Mouse (Mus musculus): ENCODE data around the gene Kiss1. TPM values are rescaled to one million over a fixed set of nuclear protein-coding genes. Genes with fewer than 3 reads are reported as not detected.

Gene Kiss1
- polyA plus RNA-seq, 1 experiment from 2014 or later = not detected

DNA sequence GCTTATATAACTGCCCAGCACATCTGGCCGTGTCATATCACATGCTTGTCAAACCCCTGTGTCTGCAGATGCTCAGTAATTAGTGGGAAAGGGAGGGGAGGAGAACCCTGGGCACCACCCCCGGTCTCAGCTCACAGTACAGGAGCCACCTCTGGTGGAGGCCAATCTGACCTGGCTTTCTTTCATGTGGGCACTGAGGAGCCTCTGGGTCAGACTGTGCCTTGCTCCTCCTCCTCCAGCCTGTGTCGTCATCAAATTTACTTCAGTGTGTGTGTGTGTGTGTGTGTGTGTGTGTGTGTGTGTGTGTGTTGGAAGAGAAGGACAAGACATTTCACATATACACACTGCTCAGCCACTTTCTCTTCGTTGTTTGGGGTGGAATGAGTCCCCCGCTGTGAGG is 1.7 kb downstream of the Kiss1 start:
- no peaks in the 10 kb centered on the region for H3K4me1 ChIP-seq (replicated peaks; ENCODE audit: control insufficient read depth, insufficient read depth)
- no peaks in the 10 kb centered on the region for H3K36me3 ChIP-seq (ENCODE audit: control insufficient read depth, insufficient read depth, low read length)
- H3K9ac ChIP-seq (ENCODE audit: low read length) = no peak overlapping the region
- 32% methylated on average over 5 of the region's 5 CpGs for WGBS
- H3K9me3 ChIP-seq (ENCODE audit: control insufficient read depth, low read length) = no peaks in the 10 kb centered on the region
- H3K27me3 ChIP-seq (ENCODE audit: control insufficient read depth, insufficient read depth, low read length) = no peaks in the 10 kb centered on the region
- no peak overlapping the region for H3K27ac ChIP-seq (replicated peaks)
- no peak for TF ChIP-seq EP300 (optimal IDR thresholded peaks at IDR 0.05)
- no peak for TF ChIP-seq CTCF (IDR thresholded peaks at IDR 0.05; ENCODE audit: low read depth)
- H3K4me2 ChIP-seq (replicated peaks; ENCODE audit: low read depth) = no peak overlapping the region
- no peak for DNase-seq (ENCODE audit: low spot score)
- no peak for ATAC-seq (ENCODE audit: low FRiP score, low TSS enrichment)
- H3K4me3 ChIP-seq (ENCODE audit: low read depth, low read length) = no peak overlapping the region

DNA sequence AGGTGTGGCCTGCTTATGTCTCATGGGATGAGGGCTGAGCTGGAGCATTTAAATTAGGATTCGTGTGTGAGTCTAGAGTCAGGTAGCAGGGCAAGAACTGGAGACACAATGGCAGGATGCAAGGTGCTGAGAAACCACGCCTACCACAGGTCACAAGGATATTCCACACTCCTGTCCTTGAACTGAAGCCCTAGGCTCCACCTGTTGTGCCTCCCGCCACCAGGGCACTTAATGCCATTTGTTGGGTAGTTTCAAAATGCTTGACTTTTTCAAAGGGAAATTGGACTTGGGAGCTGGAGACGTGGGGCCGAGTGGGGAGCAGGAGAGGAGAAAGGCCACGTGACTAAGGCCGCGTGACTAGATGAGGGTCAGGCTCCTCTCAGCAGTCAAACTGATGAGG is 4.3 kb downstream of the Kiss1 start:
- no peak overlapping the region for H3K4me2 ChIP-seq (replicated peaks; ENCODE audit: low read depth)
- 85% methylated on average over 8 of the region's 8 CpGs for WGBS
- no peak for ATAC-seq (ENCODE audit: low FRiP score, low TSS enrichment)

DNA sequence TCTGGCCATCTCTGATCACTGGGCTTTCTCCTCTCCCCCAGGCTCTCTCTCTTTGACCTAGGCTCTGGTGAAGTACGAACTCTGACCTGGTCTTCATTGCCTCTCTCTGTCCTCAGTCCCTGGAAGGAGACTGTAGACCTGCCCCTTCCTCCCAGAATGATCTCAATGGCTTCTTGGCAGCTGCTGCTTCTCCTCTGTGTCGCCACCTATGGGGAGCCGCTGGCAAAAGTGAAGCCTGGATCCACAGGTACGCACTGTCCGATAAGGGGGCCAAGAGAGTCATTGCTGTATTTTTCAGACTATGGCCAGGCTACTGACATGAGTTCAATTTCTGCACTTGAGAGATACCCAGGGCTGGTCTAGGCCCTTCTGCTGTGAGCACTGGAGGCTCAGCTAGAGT is 5.4 kb downstream of the Kiss1 start:
- no peak overlapping the region for H3K9ac ChIP-seq (ENCODE audit: low read length)
- ATAC-seq (ENCODE audit: low FRiP score, low TSS enrichment) = no peak

More for the DNA sequence above, 4.3 kb downstream of the Kiss1 start:
- Histone ChIP-seq H3K9ac (ENCODE audit: low read length) (no peak overlapping the region), H3K4me1 (replicated peaks; ENCODE audit: control insufficient read depth, insufficient read depth) (no peaks in the 10 kb centered on the region), H3K36me3 (ENCODE audit: control insufficient read depth, insufficient read depth, low read length) (no peaks in the 10 kb centered on the region), H3K27ac (replicated peaks) (no peak overlapping the region), H3K9me3 (ENCODE audit: control insufficient read depth, low read length) (no peaks in the 10 kb centered on the region), H3K27me3 (ENCODE audit: control insufficient read depth, insufficient read depth, low read length) (peaks cover 3% of the 10 kb centered on the region; the same call in 1 of the 2 replicates), H3K4me3 (ENCODE audit: low read depth, low read length) (no peak overlapping the region)
- TF ChIP-seq CTCF (IDR thresholded peaks at IDR 0.05; ENCODE audit: low read depth) = no peak
- DNase-seq (ENCODE audit: low spot score) = no peak

DNA sequence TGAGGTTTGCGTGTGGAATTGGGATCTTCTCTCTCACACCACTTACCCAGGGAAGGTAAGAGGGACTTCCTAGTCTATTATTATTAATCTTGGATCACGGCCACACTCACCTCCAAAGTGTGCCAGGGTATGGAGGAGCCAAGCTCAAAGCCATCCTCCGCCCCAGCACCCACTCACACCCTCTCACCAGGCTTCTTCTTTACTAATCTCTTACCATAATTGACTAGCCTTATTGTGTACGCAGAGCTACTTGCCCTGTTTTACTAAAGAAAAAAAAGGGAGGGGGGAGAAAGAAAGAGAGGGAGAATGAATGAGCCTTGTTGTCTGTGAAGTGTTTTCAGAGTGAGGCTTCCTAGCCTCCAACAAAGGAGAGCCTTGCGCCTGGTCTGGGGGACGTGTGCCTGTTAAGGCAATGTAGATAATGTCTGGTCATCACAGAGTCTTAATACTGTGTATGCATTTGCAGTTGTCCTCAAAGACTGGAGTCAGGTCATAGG is 6.7 kb downstream of the Kiss1 start:
- Histone ChIP-seq H3K36me3 (ENCODE audit: control insufficient read depth, insufficient read depth, low read length) (no peaks in the 10 kb centered on the region), H3K9me3 (ENCODE audit: control insufficient read depth, low read length) (no peaks in the 10 kb centered on the region), H3K27me3 (ENCODE audit: control insufficient read depth, insufficient read depth, low read length) (peaks cover 3% of the 10 kb centered on the region; the same call in 1 of the 2 replicates), H3K27ac (replicated peaks) (no peak overlapping the region), H3K9ac (ENCODE audit: low read length) (no peak overlapping the region), H3K4me2 (replicated peaks; ENCODE audit: low read depth) (no peak overlapping the region), H3K4me1 (replicated peaks; ENCODE audit: control insufficient read depth, insufficient read depth) (no peaks in the 10 kb centered on the region), H3K4me3 (ENCODE audit: low read depth, low read length) (no peak overlapping the region)
- ATAC-seq (ENCODE audit: low FRiP score, low TSS enrichment) = no peak
- WGBS = 73% methylated on average over 6 of the region's 6 CpGs
- no peak for DNase-seq (ENCODE audit: low spot score)
- TF ChIP-seq CTCF (IDR thresholded peaks at IDR 0.05; ENCODE audit: low read depth) = no peak
- no peak for TF ChIP-seq EP300 (optimal IDR thresholded peaks at IDR 0.05)

More for the DNA sequence above, 5.4 kb downstream of the Kiss1 start:
- TF ChIP-seq EP300 (optimal IDR thresholded peaks at IDR 0.05) (no peak), CTCF (IDR thresholded peaks at IDR 0.05; ENCODE audit: low read depth) (peak; percentile 39)
- Histone ChIP-seq H3K4me1 (replicated peaks; ENCODE audit: control insufficient read depth, insufficient read depth) (no peaks in the 10 kb centered on the region), H3K27me3 (ENCODE audit: control insufficient read depth, insufficient read depth, low read length) (peaks cover 3% of the 10 kb centered on the region; the same call in 1 of the 2 replicates), H3K4me3 (ENCODE audit: low read depth, low read length) (no peak overlapping the region), H3K4me2 (replicated peaks; ENCODE audit: low read depth) (no peak overlapping the region), H3K27ac (replicated peaks) (no peak overlapping the region), H3K9me3 (ENCODE audit: control insufficient read depth, low read length) (no peaks in the 10 kb centered on the region), H3K36me3 (ENCODE audit: control insufficient read depth, insufficient read depth, low read length) (no peaks in the 10 kb centered on the region)
- no peak for DNase-seq (ENCODE audit: low spot score)
- WGBS = 67% methylated on average over 5 of the region's 5 CpGs

DNA sequence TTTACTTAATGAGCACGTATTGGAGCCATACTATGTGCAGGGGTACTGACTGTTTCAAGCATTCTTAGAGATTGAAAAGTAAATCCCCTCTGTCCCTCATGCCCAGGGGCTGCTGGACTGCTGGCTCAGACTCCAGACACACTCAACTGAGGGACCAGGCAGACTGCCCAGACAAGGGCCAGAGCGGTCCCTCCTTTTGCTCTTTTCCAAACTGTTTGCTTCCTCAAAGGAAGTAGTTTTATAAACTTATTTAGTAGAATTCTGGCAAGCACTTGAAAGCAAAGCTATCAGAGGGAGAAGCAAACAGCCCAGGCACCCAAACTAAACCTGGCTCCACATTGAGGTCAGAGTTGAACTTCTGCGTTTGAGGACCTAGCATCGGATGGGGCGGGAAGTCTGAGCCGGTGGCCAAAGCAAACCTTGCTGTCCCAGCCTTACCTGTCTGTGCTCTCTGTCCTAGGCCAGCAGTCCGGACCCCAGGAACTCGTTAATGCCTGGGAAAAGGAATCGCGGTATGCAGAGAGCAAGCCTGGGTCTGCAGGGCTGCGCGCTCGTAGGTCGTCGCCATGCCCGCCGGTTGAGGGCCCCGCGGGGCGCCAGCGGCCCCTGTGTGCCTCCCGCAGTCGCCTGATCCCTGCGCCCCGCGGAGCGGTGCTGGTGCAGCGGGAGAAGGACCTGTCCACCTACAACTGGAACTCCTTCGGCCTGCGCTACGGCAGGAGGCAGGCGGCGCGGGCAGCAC is 7.4 kb downstream of the Kiss1 start:
- no peak for ATAC-seq (ENCODE audit: low FRiP score, low TSS enrichment)
- Histone ChIP-seq H3K36me3 (ENCODE audit: control insufficient read depth, insufficient read depth, low read length) (no peaks in the 10 kb centered on the region), H3K4me2 (replicated peaks; ENCODE audit: low read depth) (peak overlapping the region; percentile 46), H3K9ac (ENCODE audit: low read length) (0 out of 2 replicates have a peak overlapping the region, but pooled peaks have one; percentile 23), H3K9me3 (ENCODE audit: control insufficient read depth, low read length) (no peaks in the 10 kb centered on the region), H3K4me3 (ENCODE audit: low read depth, low read length) (peak overlapping the region; percentile 28), H3K4me1 (replicated peaks; ENCODE audit: control insufficient read depth, insufficient read depth) (no peaks in the 10 kb centered on the region), H3K27me3 (ENCODE audit: control insufficient read depth, insufficient read depth, low read length) (peaks cover 3% of the 10 kb centered on the region; the same call in 1 of the 2 replicates), H3K27ac (replicated peaks) (no peak overlapping the region)
- TF ChIP-seq CTCF (IDR thresholded peaks at IDR 0.05; ENCODE audit: low read depth) = no peak
- WGBS = 8% methylated on average over 25 of the region's 34 CpGs
- DNase-seq (ENCODE audit: low spot score) = peak; percentile 47

DNA sequence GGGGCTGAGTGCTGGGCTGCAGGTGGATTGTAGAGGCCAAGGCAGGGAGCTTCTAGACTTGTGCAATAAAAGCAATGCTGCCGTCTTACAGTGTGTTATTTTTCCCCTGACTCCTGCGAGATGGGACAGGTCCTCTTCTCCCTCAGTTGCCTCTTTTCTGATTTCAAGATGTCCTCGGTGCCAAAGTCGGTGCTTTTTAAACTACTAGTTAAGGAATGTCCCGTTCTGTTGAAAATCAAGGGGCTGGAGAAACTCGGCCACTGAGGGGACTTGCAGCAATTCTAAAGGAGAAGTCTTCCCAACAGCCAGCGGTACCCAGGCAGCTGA is 7.9 kb downstream of the Kiss1 start:
- TF ChIP-seq EP300 (optimal IDR thresholded peaks at IDR 0.05) (no peak), CTCF (IDR thresholded peaks at IDR 0.05; ENCODE audit: low read depth) (no peak)
- Histone ChIP-seq H3K27ac (replicated peaks) (no peak overlapping the region), H3K4me3 (ENCODE audit: low read depth, low read length) (peak overlapping the region; percentile 28), H3K27me3 (ENCODE audit: control insufficient read depth, insufficient read depth, low read length) (peaks cover 3% of the 10 kb centered on the region; the same call in 1 of the 2 replicates), H3K4me2 (replicated peaks; ENCODE audit: low read depth) (peak overlapping the region; percentile 46), H3K36me3 (ENCODE audit: control insufficient read depth, insufficient read depth, low read length) (no peaks in the 10 kb centered on the region), H3K9ac (ENCODE audit: low read length) (0 out of 2 replicates have a peak overlapping the region, but pooled peaks have one; percentile 23), H3K9me3 (ENCODE audit: control insufficient read depth, low read length) (no peaks in the 10 kb centered on the region), H3K4me1 (replicated peaks; ENCODE audit: control insufficient read depth, insufficient read depth) (no peaks in the 10 kb centered on the region)
- DNase-seq (ENCODE audit: low spot score) (no peak), ATAC-seq (ENCODE audit: low FRiP score, low TSS enrichment) (no peak)
- 35% methylated on average over 7 of the region's 7 CpGs for WGBS

Measured in stomach, postnatal 0 days (tissue).